Mouse (Mus musculus): ENCODE results near the gene Cdip1.

DNA sequence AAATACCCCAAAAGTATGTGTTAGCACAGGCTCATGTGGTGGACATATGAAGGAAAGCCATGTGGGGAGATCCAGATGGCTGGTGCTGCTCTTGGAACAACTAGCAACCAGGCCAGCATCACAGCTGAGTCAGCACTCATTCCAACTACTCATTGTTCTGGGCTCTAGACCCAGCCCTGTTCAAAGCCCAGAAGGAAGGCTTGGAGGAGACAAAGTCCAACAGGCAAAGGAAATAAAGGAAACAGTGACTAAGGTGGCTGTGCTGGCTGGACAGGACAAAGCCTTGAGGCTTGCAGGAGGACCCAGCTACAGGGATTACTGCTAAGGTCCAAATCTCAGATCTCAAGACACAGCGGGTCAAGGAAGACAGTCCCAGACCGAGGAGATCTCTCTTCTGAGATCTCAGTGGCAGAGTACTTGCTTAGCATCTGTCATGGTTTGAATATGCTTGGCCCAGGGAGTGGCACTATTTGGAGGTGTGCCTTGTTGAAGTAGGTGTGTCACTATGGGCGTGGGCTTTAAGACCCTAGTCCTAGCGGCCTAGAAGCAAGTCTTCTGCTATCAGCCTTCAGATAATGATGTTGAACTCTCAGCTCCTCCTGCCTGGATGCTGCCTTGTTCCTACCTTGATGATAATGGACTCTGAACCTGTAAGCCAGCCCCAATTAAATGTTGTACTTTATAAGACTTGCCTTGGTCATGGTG is 12.0 kb downstream of the Cdip1 start:
- no peak for TF ChIP-seq POLR2A (IDR thresholded peaks at IDR 0.05; ENCODE audit: borderline replicate concordance, insufficient read depth, low read length)
- no peak for TF ChIP-seq CTCF (IDR thresholded peaks at IDR 0.05; ENCODE audit: borderline replicate concordance, insufficient read depth, low read depth, low read length)
